Comparison of ENCODE assay signal across 22 mouse cellular contexts in genomic region chr16:73914936-73915335, GRCm38 (mm10).
DNase-seq lines count a peak whose midpoint lies in the region; ATAC-seq and TF ChIP-seq lines count a peak whose summit lies in the region.
"Had no signal": no experiment of that assay in that cellular context is flagged by ENCODE, and none has a peak within 500 bp of the region (broad histone marks: within the 10 kb centered on the region; RNA-seq: fewer than 3 reads in every experiment).

No protein-coding gene starts in this region.

- H3K36me3 ChIP-seq in heart, embryonic 13.5 days, result no peaks in the 10 kb centered on the region
- H3K36me3 ChIP-seq in heart, embryonic 12.5 days, result no peaks in the 10 kb centered on the region
- no peaks in the 10 kb centered on the region for H3K36me3 ChIP-seq in lung, embryonic 14.5 days (ENCODE audit: insufficient read depth)
- no peaks in the 10 kb centered on the region for H3K36me3 ChIP-seq in lung, embryonic 16.5 days (ENCODE audit: control insufficient read depth, insufficient read depth, low read length)
- H3K36me3 ChIP-seq: embryonic facial prominence, embryonic 10.5 days; embryonic facial prominence, embryonic 12.5 days; forebrain, embryonic 15.5 days had no signal

- H3K27me3 ChIP-seq in heart, embryonic 13.5 days (replicated peaks), result no peaks in the 10 kb centered on the region
- H3K27me3 ChIP-seq in heart, embryonic 12.5 days (replicated peaks), result no peaks in the 10 kb centered on the region
- H3K27me3 ChIP-seq in lung, embryonic 14.5 days (ENCODE audit: insufficient read depth, low read length), result no peaks in the 10 kb centered on the region
- no peaks in the 10 kb centered on the region for H3K27me3 ChIP-seq in lung, embryonic 16.5 days (ENCODE audit: control insufficient read depth, insufficient read depth, low read depth, low read length)
- H3K27me3 ChIP-seq: CH12.LX; embryonic facial prominence, embryonic 12.5 days; forebrain, embryonic 13.5 days; forebrain, embryonic 15.5 days had no signal

- no peak for DNase-seq in lung, embryonic 14.5 days
- no peak for DNase-seq in lung, postnatal 36 days
- no peak for DNase-seq in lung, postnatal 25 days (ENCODE audit: low spot score)
- DNase-seq: adrenal gland, adult 8-10 months; adrenal gland, postnatal 14 days; adrenal gland, postnatal 36 days; B cell, adult 2 months; cerebellum, adult 11-12 months; cerebellum, adult 2 months; cerebellum, adult 9-10 months; cerebellum, postnatal 10 days; cerebellum, postnatal 25 days had no signal

- H3K9ac ChIP-seq in heart, embryonic 13.5 days, result no peak overlapping the region
- no peak overlapping the region for H3K9ac ChIP-seq in heart, embryonic 12.5 days
- no peak overlapping the region for H3K9ac ChIP-seq in lung, embryonic 14.5 days
- no peak overlapping the region for H3K9ac ChIP-seq in lung, embryonic 16.5 days (ENCODE audit: low read length)
- H3K9ac ChIP-seq: embryonic facial prominence, embryonic 12.5 days; forebrain, embryonic 13.5 days; forebrain, embryonic 15.5 days; forebrain, postnatal 0 days had no signal

- 23% methylated on average over 4 of the region's 4 CpGs for WGBS in heart, embryonic 13.5 days
- WGBS in heart, embryonic 12.5 days, result 24% methylated on average over 4 of the region's 4 CpGs
- 38% methylated on average over 4 of the region's 4 CpGs for WGBS in lung, embryonic 14.5 days
- 45% methylated on average over 4 of the region's 4 CpGs for whole genome bisulfite sequencing in lung, embryonic 16.5 days

- H3K4me2 ChIP-seq in heart, embryonic 13.5 days, result peak overlapping the region; percentile 27; the same call in 1 of the 2 replicates
- H3K4me2 ChIP-seq in heart, embryonic 12.5 days, result no peak overlapping the region
- no peak overlapping the region for H3K4me2 ChIP-seq in lung, embryonic 14.5 days
- H3K4me2 ChIP-seq in lung, embryonic 16.5 days (ENCODE audit: low read depth, low read length), result no peak overlapping the region
- H3K4me2 ChIP-seq: embryonic facial prominence, embryonic 12.5 days; forebrain, embryonic 13.5 days; forebrain, embryonic 15.5 days had no signal

- no peaks in the 10 kb centered on the region for H3K9me3 ChIP-seq in heart, embryonic 13.5 days
- H3K9me3 ChIP-seq in heart, embryonic 12.5 days (replicated peaks), result no peaks in the 10 kb centered on the region
- H3K9me3 ChIP-seq in lung, embryonic 14.5 days (ENCODE audit: low read depth, low read length), result no peaks in the 10 kb centered on the region
- H3K9me3 ChIP-seq in lung, embryonic 16.5 days (ENCODE audit: control insufficient read depth, low read length), result no peaks in the 10 kb centered on the region
- H3K9me3 ChIP-seq: embryonic facial prominence, embryonic 10.5 days; embryonic facial prominence, embryonic 12.5 days; forebrain, embryonic 13.5 days; forebrain, embryonic 15.5 days had no signal

- no peak for ATAC-seq in heart, embryonic 13.5 days (ENCODE audit: extremely low read depth, insufficient number of reproducible peaks, low FRiP score, low TSS enrichment)
- ATAC-seq in heart, embryonic 12.5 days (ENCODE audit: insufficient number of reproducible peaks, low FRiP score), result no peak
- peak; percentile 44; the same call in 1 of the 2 replicates for ATAC-seq in lung, embryonic 14.5 days (ENCODE audit: insufficient read depth)
- 0 out of 2 replicates have a peak, but pooled peaks have one; percentile 23 for ATAC-seq in lung, embryonic 16.5 days (ENCODE audit: low read depth)
- ATAC-seq: CD4-positive, CD25-positive, alpha-beta regulatory T cell, adult 4 months; forebrain, embryonic 13.5 days; forebrain, embryonic 15.5 days had no signal

- no peak overlapping the region for H3K4me3 ChIP-seq in heart, embryonic 13.5 days
- no peak overlapping the region for H3K4me3 ChIP-seq in heart, embryonic 12.5 days
- no peak overlapping the region for H3K4me3 ChIP-seq in lung, embryonic 14.5 days (ENCODE audit: low read depth, low read length)
- H3K4me3 ChIP-seq in lung, embryonic 16.5 days (ENCODE audit: low read length), result no peak overlapping the region
- H3K4me3 ChIP-seq: embryonic facial prominence, embryonic 10.5 days; embryonic facial prominence, embryonic 12.5 days; forebrain, embryonic 13.5 days; forebrain, embryonic 15.5 days had no signal

- no peak for TF ChIP-seq CTCF in lung, embryonic 14.5 days (IDR thresholded peaks at IDR 0.05; ENCODE audit: low read depth)

- no peak overlapping the region for H3K27ac ChIP-seq in heart, embryonic 13.5 days (replicated peaks)
- no peak overlapping the region for H3K27ac ChIP-seq in heart, embryonic 12.5 days (ENCODE audit: poor library complexity, severe bottlenecking)
- peak overlapping the region; percentile 40 for H3K27ac ChIP-seq in lung, embryonic 14.5 days (ENCODE audit: low read depth)
- H3K27ac ChIP-seq in lung, embryonic 16.5 days (ENCODE audit: low read length), result peak overlapping the region; percentile 57
- H3K27ac ChIP-seq: embryonic facial prominence, embryonic 10.5 days; embryonic facial prominence, embryonic 12.5 days; forebrain, embryonic 13.5 days; forebrain, embryonic 15.5 days had no signal

- peaks cover 9% of the 10 kb centered on the region for H3K4me1 ChIP-seq in heart, embryonic 13.5 days
- H3K4me1 ChIP-seq in heart, embryonic 12.5 days (replicated peaks), result peaks cover 4% of the 10 kb centered on the region
- no peaks in the 10 kb centered on the region for H3K4me1 ChIP-seq in lung, embryonic 14.5 days (ENCODE audit: insufficient read depth)
- H3K4me1 ChIP-seq in lung, embryonic 16.5 days (replicated peaks; ENCODE audit: control insufficient read depth, insufficient read depth, low read length), result no peaks in the 10 kb centered on the region; the same call in 1 of the 2 replicates
- H3K4me1 ChIP-seq: embryonic facial prominence, embryonic 10.5 days; embryonic facial prominence, embryonic 12.5 days; forebrain, embryonic 13.5 days; forebrain, embryonic 15.5 days had no signal

Comparison
In these comparisons a context has a peak if more than half of its experiments do, and no peak if none do; other contexts are left out.
1. ATAC-seq: peak in lung, embryonic 14.5 days (single experiment) and lung, embryonic 16.5 days (single experiment); none in heart, embryonic 13.5 days (single experiment) and heart, embryonic 12.5 days (single experiment).
2. H3K27ac ChIP-seq: peak in lung, embryonic 14.5 days (single experiment) and lung, embryonic 16.5 days (single experiment); none in heart, embryonic 13.5 days (single experiment) and heart, embryonic 12.5 days (single experiment).